Mouse (Mus musculus) erythroblast, embryonic 14.5 days (primary cell): ENCODE measurements around the gene Kctd12b. TPM values are rescaled to one million over a fixed set of nuclear protein-coding genes. Genes with fewer than 3 reads are reported as not detected.

Experiments used
- H3K27me3 ChIP-seq: 2 replicates; pipeline ENCODE4 v1.6.1; 2012; ENCODE audit warnings: inconsistent platforms; ENCODE audit not compliant: control insufficient read depth
- H3K36me3 ChIP-seq: 2 replicates; pipeline ENCODE4 v1.6.1; 2012; ENCODE audit warnings: mild to moderate bottlenecking, inconsistent platforms; ENCODE audit not compliant: control insufficient read depth
- H3K4me1 ChIP-seq: 2 replicates; pipeline ENCODE4 v1.6.1; 2012; ENCODE audit warnings: inconsistent platforms; ENCODE audit not compliant: control insufficient read depth
- H3K4me3 ChIP-seq: replicated peaks from 2 replicates; pipeline ENCODE3; 2012; ENCODE audit warnings: moderate library complexity, mild to moderate bottlenecking, inconsistent platforms
- H3K9me3 ChIP-seq: 2 replicates; pipeline ENCODE4 v1.6.1; 2012; ENCODE audit warnings: low read length, inconsistent platforms, mixed read lengths; ENCODE audit not compliant: control insufficient read depth
- GATA1 ChIP-seq: IDR thresholded peaks from 2 replicates; pipeline ENCODE4 v1.6.1; 2012; ENCODE audit warnings: low read length, inconsistent platforms, mixed read lengths
- TAL1 ChIP-seq: IDR thresholded peaks from 3 replicates; pipeline ENCODE4 v1.6.1; 2012; ENCODE audit warnings: low read length, inconsistent platforms, mixed read lengths
- polyA plus RNA-seq: library from polyadenylated mRNA; stranded (reverse); fragments of >175 nt; gene quantifications from 2 replicates; pipeline ENCODE4 v1.2.3, GENCODE M21; 2012

The Kctd12b gene
- polyA plus RNA-seq, 1 experiment, result not detected

DNA sequence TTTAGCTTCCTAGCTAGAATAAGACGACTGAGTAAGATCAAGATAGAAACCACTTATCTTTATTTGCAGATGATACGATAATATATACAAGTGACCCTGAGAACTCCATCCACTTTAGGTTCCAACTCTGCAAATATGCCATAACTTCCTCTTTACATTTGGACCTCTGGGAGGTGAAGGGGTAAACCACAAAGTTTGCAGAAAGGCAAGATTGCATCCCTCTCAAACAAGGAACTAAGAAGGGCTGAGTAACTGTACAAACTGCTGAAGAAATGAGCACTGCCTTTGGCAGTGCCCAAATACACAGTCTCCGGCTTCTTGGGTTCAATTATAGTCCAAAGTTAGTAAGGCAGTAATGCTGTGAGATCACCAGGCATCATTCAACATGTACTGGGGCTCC is 31.3 kb downstream of the Kctd12b start:
- Histone ChIP-seq H3K9me3 (no peaks in the 10 kb centered on the region), H3K4me1 (no peaks in the 10 kb centered on the region), H3K36me3 (no peaks in the 10 kb centered on the region), H3K4me3 (no peak overlapping the region), H3K27me3 (no peaks in the 10 kb centered on the region)
- TF ChIP-seq TAL1, result no peak
- TF ChIP-seq GATA1, result no peak

DNA sequence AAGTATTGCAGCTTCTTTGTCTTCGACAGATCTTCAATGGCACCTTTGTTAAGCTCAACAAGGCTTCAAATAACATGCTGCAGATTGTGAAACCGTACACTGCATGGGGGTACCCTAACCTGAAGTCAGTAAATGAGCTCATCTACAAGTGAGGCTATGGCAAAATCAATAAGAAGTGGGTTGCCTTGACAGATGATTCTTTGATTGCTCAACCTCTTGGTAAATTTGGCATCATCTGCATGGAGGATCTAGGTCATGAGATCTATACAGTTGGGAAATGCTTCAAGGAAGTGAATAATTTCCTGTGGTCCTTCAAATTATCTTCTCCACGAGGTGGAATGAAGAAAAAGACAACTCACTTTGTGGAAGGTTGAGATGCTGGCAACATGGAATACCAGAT is 39.2 kb downstream of the Kctd12b start:
- Histone ChIP-seq H3K4me1 (no peaks in the 10 kb centered on the region), H3K4me3 (no peak overlapping the region), H3K27me3 (no peaks in the 10 kb centered on the region), H3K36me3 (no peaks in the 10 kb centered on the region), H3K9me3 (no peaks in the 10 kb centered on the region)
- TF ChIP-seq TAL1 (no peak), GATA1 (no peak)

DNA sequence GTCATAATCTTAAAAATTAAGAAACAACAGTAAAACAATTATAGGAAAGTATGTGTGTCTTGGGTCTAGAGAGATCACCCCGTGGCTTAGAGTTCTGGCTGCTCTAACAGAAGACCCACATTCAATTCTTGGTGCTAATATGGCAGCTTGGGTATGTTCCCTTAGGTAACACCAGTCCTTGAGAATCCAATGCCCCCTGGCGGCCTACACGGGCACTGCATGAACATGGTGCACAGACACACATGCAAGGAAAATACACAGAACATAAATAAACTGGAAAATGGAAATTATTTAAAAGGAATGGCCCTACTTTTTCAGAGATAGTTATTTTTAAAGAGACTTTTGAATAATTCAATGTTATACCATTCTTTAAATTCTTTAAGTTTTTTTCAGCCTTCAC is 55.6 kb downstream of the Kctd12b start:
- no peak for TF ChIP-seq GATA1
- no peak for TF ChIP-seq TAL1
- H3K4me1 ChIP-seq, result no peaks in the 10 kb centered on the region
- no peaks in the 10 kb centered on the region for H3K36me3 ChIP-seq
- H3K9me3 ChIP-seq, result no peaks in the 10 kb centered on the region
- H3K4me3 ChIP-seq, result no peak overlapping the region
- H3K27me3 ChIP-seq, result no peaks in the 10 kb centered on the region

DNA sequence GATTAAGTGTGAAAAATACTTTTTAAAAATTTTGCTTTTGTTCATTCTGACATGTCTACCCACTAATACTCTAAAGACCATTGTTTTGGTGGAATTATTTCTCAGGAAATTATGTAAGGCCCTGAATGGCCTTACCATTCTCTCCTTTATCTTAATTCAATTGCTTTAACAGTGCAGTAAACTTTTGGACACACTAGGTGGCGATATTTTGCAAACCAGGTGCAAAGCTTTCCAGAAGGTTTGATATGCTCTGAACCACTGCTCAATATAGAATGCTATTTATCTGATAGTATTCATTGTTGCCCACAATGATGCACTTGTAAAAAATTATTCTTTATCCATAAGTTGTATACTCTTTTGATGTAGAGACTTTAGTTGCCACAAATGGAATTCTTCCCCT is 59.9 kb downstream of the Kctd12b start:
- Histone ChIP-seq H3K9me3 (no peaks in the 10 kb centered on the region), H3K36me3 (no peaks in the 10 kb centered on the region)
- TF ChIP-seq TAL1, result no peak
- TF ChIP-seq GATA1, result no peak

More for the DNA sequence above, 59.9 kb downstream of the Kctd12b start:
- Histone ChIP-seq H3K4me1 (no peaks in the 10 kb centered on the region), H3K4me3 (no peak overlapping the region), H3K27me3 (no peaks in the 10 kb centered on the region)

Other genes with a start within 250 kb of the Kctd12b start
- gene Ubqln2, start 198.2 kb downstream of the Kctd12b start, polyA plus RNA-seq, result 2.9 and 3.1 TPM in 2 replicates
- gene Cypt3, start 137.8 kb downstream of the Kctd12b start, polyA plus RNA-seq, result not detected in 2 replicates
- 1.4 and 1.9 TPM in 2 replicates for gene Nbdy, start 27.2 kb upstream of the Kctd12b start, polyA plus RNA-seq
- gene Spin2c, start 135.8 kb upstream of the Kctd12b start, polyA plus RNA-seq, result not detected in 2 replicates